Mouse (Mus musculus) adrenal gland, adult 2 months (tissue): Measurements from ENCODE around the gene Aff3. TPM values are rescaled to one million over a fixed set of nuclear protein-coding genes. Genes with fewer than 3 reads are reported as not detected.
"Not testable (repeated sequence)": the region's sequence is repeated elsewhere in the genome, so short reads cannot be mapped to it uniquely, and the experiment has no call there.

Source experiments
- DNase-seq: peaks from one replicate; pipeline ENCODE4 v3.0.0; 2021
- polyA plus RNA-seq: library from polyadenylated mRNA; depleted of rRNA; stranded (reverse); fragments of >200 nt; gene quantifications from 2 replicates; pipeline ENCODE4 v1.2.3, GENCODE M21; 2012
- total RNA-seq, 2 experiments: library from RNA; stranded (reverse); gene quantifications; 2 replicates each; pipeline ENCODE4 v1.2.3; 2021

Aff3 gene
- total and polyA plus RNA-seq, 3 experiments: 2.9 to 3.5 (median 3.0) TPM

DNA sequence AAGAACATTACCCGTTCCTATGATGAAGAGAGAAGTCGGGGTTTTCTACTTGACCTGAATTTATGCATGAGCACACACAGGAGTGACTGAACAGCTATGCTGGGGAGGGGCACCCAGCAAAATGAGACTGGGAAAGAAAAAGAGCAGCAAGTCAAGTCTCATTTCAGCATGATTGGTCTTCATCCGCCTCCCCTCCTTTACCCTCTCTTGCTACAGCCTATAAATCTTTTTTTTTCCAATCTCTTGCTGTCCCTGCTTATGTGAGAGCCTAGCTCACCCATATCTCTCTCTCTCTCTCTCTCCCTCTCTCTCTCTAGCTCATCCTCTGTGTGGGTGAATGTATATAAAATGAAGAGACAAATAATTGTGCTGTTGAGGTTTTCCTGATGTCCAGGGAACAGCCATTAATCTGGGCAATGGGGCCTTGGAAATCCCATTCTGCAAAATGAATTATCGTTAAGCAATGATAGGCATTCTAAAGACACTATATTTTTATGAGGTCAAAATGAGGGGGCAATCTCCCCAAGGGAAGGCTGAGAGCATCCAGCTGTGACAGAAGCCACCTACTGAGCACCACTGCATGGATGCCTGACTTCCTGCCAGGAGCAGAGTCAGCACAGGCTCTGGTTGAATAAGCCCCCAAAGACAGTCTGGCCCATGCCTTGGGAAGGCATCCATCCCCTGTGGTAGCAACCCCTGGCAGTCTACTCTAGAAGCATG lies 224.8 kb downstream of the Aff3 start:
- no peak for DNase-seq

DNA sequence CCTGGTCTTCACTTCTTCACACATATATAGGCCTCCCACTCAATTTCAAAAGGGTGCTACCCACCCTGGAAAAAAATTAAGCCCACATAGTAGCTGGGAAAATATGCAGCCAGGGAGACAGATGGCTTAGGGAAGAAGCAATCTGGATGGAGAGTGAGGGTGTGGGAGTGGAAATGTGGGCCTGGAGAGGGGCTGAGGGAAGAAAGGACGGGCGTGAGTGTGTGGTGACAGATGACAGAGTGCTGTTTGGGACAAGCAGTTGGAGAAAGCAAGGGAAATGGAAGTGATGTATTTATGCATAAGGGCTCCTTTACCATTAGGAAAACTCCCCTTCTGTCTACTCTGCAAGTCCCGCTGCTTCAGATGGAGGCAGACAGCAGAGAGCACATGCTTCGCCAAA lies 226.3 kb downstream of the Aff3 start:
- DNase-seq: no peak

DNA sequence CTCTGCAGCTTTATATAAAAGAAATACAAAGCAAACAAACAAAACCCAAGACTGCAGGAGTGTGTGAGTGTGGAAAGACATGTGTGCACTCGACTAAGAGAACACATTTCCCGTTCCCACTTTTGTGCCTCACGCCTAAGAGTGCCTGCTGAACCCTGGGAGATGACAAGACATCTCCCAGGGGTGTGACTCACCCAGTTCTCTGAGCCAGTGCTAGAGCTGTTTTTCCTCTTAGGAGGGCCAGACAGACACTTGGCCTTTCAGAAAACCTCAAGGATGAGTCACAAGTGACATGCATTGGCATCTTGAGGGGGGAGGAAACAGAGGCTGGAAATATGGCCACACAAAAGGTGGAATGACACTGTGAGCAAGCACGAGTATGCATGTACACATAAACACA lies 227.1 kb downstream of the Aff3 start:
- no peak for DNase-seq

DNA sequence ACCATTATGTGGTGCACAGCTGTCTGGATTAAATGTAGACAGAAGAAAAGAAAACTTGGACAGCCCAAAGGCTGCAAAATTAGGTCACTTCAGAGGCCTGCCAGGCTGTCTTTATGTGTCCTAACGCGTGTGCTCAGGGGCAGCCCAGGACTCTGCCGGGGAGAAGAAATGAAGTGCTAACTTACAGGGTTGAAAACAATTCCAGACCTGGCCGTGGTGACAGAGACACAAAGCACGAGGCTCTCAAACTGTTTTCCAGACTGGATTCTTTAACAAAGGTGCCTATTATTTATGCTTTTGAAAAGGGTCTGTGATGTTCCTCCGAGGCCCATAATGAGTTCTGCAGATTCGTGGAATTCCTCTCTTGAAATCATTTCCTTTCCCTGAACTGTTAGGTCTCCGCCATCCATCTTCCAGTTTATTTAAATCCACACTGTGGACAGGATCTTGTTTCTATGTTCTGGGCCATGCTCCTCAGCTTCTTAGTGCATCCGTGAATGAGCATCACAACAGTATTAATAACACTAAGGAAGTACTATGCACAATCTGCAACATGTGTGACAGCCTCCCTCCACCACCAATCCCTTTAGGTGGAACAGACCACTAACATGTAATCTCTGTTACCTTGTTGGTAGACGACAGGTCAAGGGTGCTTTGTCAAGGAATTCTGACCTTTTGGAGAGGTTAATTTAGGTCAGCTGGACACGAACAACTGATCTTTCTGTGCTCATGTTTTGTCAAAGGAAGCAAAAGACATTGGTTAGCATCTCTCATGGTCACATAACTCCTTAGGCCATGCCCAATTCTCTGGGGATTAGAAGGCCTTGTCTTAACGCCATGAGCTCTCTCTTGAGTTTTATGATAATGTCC lies 228.0 kb downstream of the Aff3 start:
- no peak for DNase-seq

DNA sequence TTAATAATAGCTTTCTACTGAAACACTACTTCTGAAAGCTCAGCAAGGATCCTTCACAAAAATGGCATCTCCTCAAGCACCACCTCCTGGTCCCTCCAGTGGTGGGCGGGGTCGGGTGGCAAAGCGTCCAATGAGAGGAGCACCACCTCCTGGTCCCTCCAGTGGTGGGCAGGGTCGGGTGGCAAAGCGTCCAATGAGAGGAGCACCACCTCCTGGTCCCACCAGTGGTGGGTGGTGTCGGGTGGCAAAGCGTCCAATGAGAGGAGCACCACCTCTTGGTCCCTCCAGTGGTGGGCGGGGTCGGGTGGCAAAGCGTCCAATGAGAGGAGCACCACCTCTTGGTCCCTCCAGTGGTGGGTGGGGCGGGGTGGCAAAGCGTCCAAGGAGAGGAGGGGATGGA lies 234.4 kb downstream of the Aff3 start:
- DNase-seq: not testable (repeated sequence)

DNA sequence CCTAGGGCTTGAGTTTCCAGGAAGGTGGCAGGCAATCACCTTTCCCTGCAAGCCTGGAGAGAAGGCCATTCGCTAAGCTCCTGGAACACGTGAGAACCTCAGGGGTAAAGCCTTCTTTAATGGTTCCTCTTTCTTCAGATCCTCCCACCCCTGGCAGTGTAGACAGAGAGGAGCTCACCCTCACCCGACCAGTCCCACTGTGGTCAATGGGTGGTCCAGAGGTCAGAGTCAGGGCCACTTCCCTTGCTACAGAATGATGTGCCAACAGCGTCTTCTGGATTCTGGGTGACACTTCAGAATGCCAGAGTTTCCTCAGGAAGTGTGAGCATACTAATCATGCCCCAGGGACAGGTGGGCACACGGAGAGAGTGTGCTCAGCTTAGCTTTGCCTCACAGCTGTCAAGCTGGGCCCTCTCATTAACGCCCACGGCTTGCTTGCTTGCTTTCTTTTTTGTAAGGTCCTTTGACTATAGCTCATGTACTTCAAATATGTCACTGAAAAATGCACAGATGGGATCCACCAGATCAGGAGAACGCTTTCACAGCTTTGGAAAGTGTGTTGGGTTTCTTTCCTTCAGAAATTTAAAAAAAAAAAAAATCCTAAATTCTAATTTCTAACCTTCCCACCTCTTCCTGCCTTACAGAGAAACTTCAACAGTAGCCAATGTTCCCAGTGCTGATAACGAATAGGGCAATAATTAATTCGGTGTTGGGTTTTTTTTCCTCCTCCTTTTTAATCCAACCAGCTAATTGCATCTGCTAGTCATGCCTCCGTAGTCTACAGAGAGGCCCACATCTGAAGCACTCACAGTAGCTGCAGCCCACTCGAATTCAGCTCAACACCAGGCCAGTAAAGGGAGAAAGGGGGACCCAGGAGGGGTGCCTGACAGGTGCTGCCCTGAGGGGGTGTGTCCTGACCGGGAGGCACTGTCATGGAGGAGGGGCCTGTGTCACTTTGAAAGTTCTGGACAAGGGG lies 235.8 kb downstream of the Aff3 start:
- no peak for DNase-seq

DNA sequence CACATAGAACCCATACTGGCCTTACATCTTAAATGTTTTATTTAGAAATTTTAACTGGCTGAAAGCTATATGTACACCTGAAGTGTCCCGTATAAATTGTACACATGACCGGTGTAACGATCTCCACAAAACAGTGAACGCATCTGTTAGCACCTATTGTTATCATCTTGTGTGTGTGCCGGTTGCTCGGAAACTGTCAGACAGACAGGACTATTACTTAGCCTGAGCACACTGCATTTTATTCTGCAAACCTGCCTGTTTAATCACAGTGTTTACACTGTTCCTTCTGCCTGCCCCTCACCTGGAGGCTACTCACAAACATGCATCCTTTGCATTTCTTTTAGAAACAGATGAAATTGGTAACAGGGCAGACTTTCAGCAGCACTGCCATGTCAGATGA lies 241.8 kb downstream of the Aff3 start:
- no peak for DNase-seq

DNA sequence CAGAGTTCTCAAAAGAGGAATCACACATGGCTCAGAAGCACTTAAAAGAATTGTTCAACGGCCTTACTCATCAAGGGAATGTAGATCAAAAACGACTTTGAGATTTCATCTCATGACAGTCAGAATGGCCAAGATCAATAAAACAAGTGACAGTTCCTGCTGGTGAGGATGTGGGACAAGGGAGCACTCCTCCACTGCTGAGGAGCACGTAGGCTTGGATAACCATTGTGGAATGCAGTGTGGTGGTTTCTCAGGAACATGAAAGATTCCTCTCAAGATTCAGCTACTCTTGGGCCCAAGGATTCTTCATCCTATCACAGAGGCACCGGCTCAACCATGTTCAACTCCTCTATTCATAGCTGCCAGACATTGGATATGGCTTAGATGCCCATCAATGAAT lies 245.4 kb downstream of the Aff3 start:
- DNase-seq: no peak

DNA sequence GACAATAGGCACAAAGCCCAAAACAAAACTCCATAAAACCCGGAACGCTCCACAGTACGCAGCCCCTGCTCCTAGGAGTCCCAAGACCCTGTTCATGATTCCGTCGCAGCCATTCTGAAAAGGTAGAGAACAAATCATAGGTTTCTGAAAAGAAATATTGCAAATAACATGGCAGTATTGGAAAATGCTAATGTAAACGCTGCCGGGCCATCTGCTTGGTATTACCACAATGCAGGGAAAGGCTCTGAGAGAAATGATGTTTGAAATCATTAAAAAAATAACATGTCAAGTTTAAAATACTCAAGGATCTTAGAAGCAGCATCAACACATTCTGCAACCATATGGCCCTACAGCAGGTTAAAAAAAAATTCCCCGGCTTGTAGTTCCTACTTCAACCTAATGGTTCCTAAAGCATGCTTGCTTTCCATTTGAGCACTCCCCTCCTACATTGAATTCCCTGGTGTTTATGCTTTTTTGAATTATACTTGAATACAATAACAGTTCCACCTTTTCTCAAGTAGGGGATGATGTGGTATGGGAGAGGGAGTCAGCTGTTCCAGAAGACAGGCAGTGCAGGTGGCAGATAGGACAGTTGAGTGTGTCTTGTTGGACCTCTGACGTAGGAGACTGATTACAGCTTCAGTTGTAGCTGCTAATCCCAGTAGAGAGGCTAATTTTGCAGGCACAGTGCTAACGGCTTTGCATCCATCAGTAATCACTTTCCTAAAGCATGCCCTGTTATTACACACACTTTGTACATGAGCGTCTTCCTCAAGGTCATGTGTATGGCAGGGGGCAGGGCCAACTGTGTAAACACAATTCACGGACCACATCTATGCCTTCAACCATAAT lies 246.3 kb downstream of the Aff3 start:
- no peak for DNase-seq

DNA sequence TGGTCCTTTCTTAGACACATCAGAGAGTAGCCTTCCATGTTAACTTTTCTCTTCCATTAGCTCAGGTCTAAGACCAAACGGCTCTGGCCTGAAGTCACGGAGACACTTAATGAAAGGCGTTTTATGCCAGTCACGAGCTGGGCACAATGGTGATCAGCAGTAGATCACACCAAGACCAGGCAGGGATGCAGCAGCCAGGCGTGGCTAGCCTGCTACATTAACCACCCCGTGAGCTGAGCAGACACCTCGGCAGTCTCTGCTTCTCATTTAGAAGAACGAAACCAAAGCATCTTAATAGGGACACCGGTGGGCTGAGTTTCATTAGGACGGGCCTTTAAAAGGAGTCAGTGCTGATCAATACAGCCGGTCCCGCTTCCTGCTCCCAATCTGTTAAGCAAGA lies 247.6 kb downstream of the Aff3 start:
- no peak for DNase-seq

DNA sequence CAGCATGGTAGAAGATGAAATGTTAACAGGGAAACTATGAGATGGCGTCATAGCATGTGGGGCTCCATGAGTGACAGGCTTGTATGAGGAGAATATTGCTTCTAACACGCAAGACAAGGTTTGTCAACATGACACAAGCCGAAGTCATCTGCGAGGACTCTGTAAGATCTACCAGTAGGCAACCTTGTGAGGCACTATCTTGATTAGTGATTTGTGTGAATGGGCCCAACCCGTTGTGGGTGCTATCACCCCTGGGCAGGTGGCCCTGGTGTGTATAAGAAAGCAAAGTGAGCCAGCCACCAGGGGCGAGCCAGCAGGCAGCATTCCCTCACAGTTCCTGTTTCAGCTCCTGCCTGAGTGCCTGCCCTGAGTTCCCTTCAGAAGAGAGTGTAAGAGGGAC lies 249.2 kb downstream of the Aff3 start:
- DNase-seq: no peak

DNA sequence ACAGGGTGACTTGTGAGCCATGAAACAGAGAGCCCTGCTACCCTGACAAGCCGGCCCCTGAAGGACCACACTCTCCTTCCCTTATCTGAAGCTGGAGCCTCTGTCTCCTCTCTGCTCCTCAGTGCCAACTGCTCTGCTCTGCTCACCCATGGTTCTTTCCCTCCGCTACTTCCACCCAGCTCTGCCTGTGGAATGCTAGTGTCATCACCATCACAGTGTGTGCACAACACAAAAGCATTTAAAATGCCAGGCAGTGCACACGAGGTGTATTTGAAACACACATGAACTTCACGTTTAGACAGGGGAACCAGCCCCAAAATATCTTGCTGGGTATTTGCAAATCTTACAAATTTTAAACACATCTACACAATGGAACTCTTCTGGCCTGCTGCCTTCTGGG lies 253.6 kb downstream of the Aff3 start:
- no peak for DNase-seq

DNA sequence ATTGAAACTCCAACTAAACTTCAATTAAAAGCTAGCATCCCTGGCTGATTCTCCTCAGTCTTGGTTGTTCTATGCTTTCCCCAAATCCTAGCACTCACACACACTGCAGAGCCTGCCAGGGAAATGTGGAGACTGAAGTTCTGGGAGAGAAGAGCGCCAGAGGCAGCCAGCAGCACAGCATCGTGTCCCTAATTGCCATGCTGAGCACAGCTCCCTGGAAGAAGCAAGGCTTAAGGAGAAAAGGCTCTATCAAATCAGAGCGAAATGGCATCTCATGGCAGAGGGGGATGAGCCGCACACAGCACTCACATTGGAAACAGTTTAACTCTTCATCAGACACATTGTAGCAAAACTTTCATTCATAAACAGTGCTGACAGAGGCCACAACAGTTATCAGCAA lies 254.3 kb downstream of the Aff3 start:
- no peak for DNase-seq

DNA sequence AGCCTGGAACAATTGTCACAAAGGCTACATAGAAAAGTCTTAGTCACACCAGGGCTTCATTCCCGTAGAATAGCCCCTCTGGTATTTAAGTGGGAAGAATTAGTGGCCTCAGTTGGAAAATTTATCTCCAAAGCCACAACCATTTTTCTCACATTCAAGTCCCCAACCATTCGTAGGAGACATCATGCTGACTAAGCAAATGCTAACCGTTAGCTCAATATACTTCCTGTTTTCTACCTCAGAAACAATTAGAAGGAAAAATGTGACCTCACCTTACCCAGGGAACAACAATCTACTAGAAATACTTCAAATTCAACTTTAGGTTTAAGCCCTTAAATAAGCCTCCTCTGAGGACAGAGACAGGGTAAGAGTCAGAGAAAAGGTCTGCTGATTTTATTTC lies 256.5 kb downstream of the Aff3 start:
- no peak for DNase-seq

DNA sequence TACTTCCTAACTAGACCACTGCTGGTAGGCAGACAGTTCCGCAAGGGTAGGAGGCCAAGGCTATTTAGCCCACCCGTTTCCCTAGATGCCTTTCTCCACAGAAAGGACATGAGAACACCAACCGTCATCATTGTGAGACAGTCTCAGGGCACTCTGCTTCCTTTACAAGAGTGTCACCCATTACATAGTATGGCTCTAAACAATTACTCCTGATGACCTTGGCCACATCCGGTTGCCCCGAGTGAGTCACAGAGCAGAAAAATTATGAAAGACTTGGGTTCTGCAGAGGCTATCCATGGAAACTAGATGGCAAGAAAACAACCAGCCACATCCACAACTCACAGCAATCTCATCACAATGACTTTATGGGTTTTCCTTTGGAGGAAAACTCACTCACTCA lies 261.0 kb downstream of the Aff3 start:
- DNase-seq: no peak

DNA sequence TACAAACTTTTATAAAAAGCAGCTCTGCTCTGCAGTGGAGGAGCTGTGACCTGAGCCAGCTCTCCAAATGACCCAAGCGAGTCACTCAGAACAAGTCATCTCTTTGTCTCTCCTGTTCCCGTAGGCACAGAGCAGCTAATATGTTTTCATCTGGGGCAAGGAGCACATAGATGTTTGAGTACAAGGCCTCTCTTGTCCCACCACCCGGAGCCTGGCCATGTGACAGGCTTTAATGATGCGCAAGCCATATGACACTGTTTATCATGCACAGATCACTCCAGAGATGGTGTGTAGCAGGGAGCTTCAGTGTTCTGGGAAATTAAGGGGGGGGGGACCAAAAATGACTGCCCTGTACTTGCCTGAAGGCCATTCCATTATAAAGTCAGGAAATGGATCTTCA lies 262.9 kb downstream of the Aff3 start:
- DNase-seq: no peak

DNA sequence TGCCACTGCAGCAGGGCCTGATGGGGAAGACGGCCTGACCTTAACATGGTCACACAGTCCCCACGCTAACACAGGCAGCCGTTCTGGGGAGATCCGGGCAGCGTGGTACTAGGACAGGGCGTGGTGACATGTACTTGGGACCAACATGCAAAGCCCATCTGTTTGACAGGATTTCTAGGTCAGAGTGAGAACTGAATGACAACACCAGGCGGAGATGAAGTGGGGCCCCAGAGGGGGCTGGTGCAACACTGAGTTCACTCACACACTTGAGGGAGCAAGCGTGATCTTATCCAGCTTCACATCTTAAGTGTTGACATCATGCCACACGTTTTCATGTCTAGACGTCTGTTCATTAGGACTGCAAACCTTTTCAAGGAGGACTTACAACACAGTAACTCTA lies 265.5 kb downstream of the Aff3 start:
- DNase-seq: no peak

DNA sequence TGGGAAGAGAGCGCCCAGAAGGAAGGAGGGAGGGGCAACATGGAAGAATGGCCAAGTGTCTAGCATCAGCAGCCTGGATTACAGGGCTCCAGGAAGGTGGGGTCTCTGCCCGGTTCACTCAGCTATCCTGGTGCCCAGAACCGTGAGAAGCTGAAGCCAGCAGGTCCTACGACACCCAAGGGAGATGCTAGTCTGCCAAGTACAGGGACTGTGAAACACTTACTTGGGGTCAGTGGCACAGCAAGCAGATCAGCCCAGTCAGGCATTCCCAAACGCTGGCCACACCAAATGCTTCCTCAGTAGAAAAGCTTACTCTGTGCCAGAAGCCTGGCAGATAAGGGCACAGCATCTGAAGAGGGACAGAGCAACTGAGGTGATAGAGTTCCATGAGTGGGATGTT lies 266.2 kb downstream of the Aff3 start:
- DNase-seq: no peak

DNA sequence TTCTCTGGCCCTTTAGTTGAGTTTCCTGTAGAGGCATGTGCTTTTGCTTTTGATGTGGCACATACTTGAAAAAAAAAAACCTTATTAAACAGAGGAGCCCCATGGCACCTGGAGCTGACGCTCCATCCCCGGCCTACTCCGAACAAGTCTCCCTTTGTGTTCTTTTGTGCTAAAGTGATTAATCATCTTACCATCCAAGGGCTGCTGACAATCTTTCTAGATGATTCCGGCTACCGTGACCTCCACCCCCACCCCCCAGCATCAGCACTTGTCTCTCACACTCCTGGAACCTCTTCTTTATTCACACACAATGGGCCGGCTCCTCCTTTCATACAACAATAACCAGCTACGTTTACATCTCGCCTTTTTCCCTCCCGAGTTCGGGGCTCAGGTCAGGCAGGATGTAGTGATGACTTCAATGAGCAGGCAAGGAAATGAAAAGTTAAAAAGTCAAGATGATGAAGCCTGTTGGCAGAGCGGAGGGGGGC lies 269.5 kb downstream of the Aff3 start:
- no peak for DNase-seq

DNA sequence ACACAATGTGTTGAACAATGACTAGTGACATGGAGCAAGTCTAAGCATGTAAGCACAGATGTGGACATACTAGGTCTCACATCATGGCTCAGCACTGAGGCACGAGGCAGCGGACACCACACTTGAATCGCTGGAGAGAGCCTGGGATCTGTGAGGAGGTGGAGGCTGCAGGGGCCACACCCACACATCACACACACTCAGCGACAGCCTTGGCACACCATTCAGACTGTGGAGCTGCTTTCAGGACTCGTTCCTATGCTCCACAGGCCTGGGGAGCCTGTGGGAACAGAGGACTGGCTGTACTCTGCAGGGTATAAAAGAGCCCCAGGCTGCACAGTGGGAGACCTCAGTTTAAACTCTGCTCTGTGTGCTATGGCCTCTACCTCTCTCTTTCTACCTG lies 270.3 kb downstream of the Aff3 start:
- no peak for DNase-seq

DNA sequence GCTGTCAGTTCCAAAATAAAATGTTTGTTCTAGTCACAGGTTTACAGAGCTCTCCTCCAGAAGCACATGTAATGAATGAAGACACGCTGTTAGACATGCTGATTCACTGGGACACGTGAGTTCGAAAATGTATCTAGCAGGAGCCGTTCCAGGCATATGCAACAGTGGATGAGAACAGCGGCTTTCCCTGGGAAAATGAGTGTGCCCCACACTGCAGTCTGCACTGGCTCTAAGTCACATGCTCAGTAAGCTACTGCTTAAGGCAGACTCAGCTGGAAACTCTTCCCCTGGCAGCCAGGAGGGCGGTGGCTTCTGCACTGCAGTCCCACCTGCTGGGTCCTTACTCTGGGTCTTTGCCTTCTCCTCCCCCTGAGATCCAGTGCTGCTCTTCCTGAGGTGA lies 271.2 kb downstream of the Aff3 start:
- DNase-seq: no peak
